Mouse (Mus musculus) thymus, postnatal 0 days (tissue): Measurements from ENCODE around the gene Itga9. TPM values are rescaled to one million over a fixed set of nuclear protein-coding genes. Genes with fewer than 3 reads are reported as not detected.

ENCODE experiments used
- DNase-seq: peaks from one replicate; pipeline ENCODE4 v3.0.0-alpha.2; 2015; ENCODE audit warnings: low spot score
- polyA plus RNA-seq: library from polyadenylated mRNA; unstranded; fragments of >200 nt; fragmentation: Nextera tagmentation; extraction: Ambion mirVana; gene quantifications from 2 replicates; pipeline ENCODE4 v1.2.1, GENCODE M21; 2015

Itga9 gene
- polyA plus RNA-seq, 1 experiment from 2014 or later: 3.3 TPM

GRCm38 (mm10) chr9:118814461-118814860 is 208.0 kb downstream of the Itga9 start:
- DNase-seq: no peak

- no peak for DNase-seq
Measured at GRCm38 (mm10) chr9:118815543-118815942, 209.1 kb downstream of the Itga9 start.

- DNase-seq: peak; percentile 80
Measured at GRCm38 (mm10) chr9:118818508-118818907, 212.0 kb downstream of the Itga9 start.

- peak; percentile 77 for DNase-seq
Measured at GRCm38 (mm10) chr9:118821220-118822185, 215.0 kb downstream of the Itga9 start.

- DNase-seq: no peak
Measured at GRCm38 (mm10) chr9:118822186-118822555, 215.7 kb downstream of the Itga9 start.

GRCm38 (mm10) chr9:118822581-118822980 is 216.1 kb downstream of the Itga9 start:
- DNase-seq: no peak

GRCm38 (mm10) chr9:118831080-118831479 is 224.6 kb downstream of the Itga9 start:
- DNase-seq: no peak

- no peak for DNase-seq
Measured at GRCm38 (mm10) chr9:118832533-118832932, 226.0 kb downstream of the Itga9 start.

GRCm38 (mm10) chr9:118833413-118833812 is 226.9 kb downstream of the Itga9 start:
- no peak for DNase-seq

- DNase-seq: no peak
Measured at GRCm38 (mm10) chr9:118838910-118839667, 232.6 kb downstream of the Itga9 start.

GRCm38 (mm10) chr9:118841247-118841646 is 234.8 kb downstream of the Itga9 start:
- DNase-seq: no peak

- DNase-seq: no peak
Measured at GRCm38 (mm10) chr9:118841907-118842432, 235.5 kb downstream of the Itga9 start.

- no peak for DNase-seq
Measured at GRCm38 (mm10) chr9:118843711-118844110, 237.2 kb downstream of the Itga9 start.

GRCm38 (mm10) chr9:118845003-118845402 is 238.5 kb downstream of the Itga9 start:
- DNase-seq: no peak

GRCm38 (mm10) chr9:118846766-118847165 is 240.3 kb downstream of the Itga9 start:
- DNase-seq: no peak

- no peak for DNase-seq
Measured at GRCm38 (mm10) chr9:118856665-118857064, 250.2 kb downstream of the Itga9 start.

- DNase-seq: no peak
Measured at GRCm38 (mm10) chr9:118860613-118861141, 254.2 kb downstream of the Itga9 start.

GRCm38 (mm10) chr9:118862214-118862613 is 255.7 kb downstream of the Itga9 start:
- no peak for DNase-seq

- peak; percentile 19 for DNase-seq
Measured at GRCm38 (mm10) chr9:118862852-118863260, 256.4 kb downstream of the Itga9 start.

GRCm38 (mm10) chr9:118863528-118863927 is 257.0 kb downstream of the Itga9 start:
- DNase-seq: no peak

- no peak for DNase-seq
Measured at GRCm38 (mm10) chr9:118866949-118867348, 260.5 kb downstream of the Itga9 start.

- DNase-seq: no peak
Measured at GRCm38 (mm10) chr9:118867851-118868250, 261.4 kb downstream of the Itga9 start.
